Mouse (Mus musculus): ENCODE results near the gene Hacl1.

Gene Hacl1

GRCm38 (mm10) chr14:31640890-31641505, at the start of gene Hacl1, which contains the start of gene Btd:
Hacl1 (minus strand) TSS chr14:31641286.
Btd (plus strand) TSS chr14:31641028.
- peak; percentile 98 for DNase-seq (ENCODE audit: extremely low read depth, insufficient read length, low spot score)

- no peak for DNase-seq (ENCODE audit: extremely low read depth, insufficient read length, low spot score)
Observed at GRCm38 (mm10) chr14:31686231-31686630, 45.1 kb upstream of the Hacl1 start.

GRCm38 (mm10) chr14:31685680-31686079, 44.6 kb upstream of the Hacl1 start:
- no peak for DNase-seq (ENCODE audit: extremely low read depth, insufficient read length, low spot score)

GRCm38 (mm10) chr14:31684343-31685040, 43.4 kb upstream of the Hacl1 start:
- DNase-seq (ENCODE audit: extremely low read depth, insufficient read length, low spot score): no peak

GRCm38 (mm10) chr14:31683610-31684009, 42.5 kb upstream of the Hacl1 start:
- DNase-seq (ENCODE audit: extremely low read depth, insufficient read length, low spot score): no peak

GRCm38 (mm10) chr14:31681931-31682555, 41.0 kb upstream of the Hacl1 start:
- no peak for DNase-seq (ENCODE audit: extremely low read depth, insufficient read length, low spot score)

- no peak for DNase-seq (ENCODE audit: extremely low read depth, insufficient read length, low spot score)
Observed at GRCm38 (mm10) chr14:31681291-31681690, 40.2 kb upstream of the Hacl1 start.

- no peak for DNase-seq (ENCODE audit: extremely low read depth, insufficient read length, low spot score)
Observed at GRCm38 (mm10) chr14:31680656-31681055, 39.6 kb upstream of the Hacl1 start.

- DNase-seq (ENCODE audit: extremely low read depth, insufficient read length, low spot score): peak; percentile 59
Observed at GRCm38 (mm10) chr14:31671635-31672320, 30.7 kb upstream of the Hacl1 start.

GRCm38 (mm10) chr14:31669642-31670490, 28.8 kb upstream of the Hacl1 start:
- peak; percentile 80 for DNase-seq (ENCODE audit: extremely low read depth, insufficient read length, low spot score)

GRCm38 (mm10) chr14:31669161-31669611, 28.1 kb upstream of the Hacl1 start:
- peak; percentile 94 for DNase-seq (ENCODE audit: extremely low read depth, insufficient read length, low spot score)

GRCm38 (mm10) chr14:31668326-31668725, 27.2 kb upstream of the Hacl1 start:
- DNase-seq (ENCODE audit: extremely low read depth, insufficient read length, low spot score): peak; percentile 49

GRCm38 (mm10) chr14:31667741-31668140, 26.7 kb upstream of the Hacl1 start:
- no peak for DNase-seq (ENCODE audit: extremely low read depth, insufficient read length, low spot score)

- DNase-seq (ENCODE audit: extremely low read depth, insufficient read length, low spot score): no peak
Observed at GRCm38 (mm10) chr14:31666931-31667705, 26.0 kb upstream of the Hacl1 start.

GRCm38 (mm10) chr14:31665566-31665940, 24.5 kb upstream of the Hacl1 start:
- DNase-seq (ENCODE audit: extremely low read depth, insufficient read length, low spot score): no peak

- DNase-seq (ENCODE audit: extremely low read depth, insufficient read length, low spot score): no peak
Observed at GRCm38 (mm10) chr14:31664903-31665565, 23.9 kb upstream of the Hacl1 start.

- DNase-seq (ENCODE audit: extremely low read depth, insufficient read length, low spot score): peak; percentile 52
Observed at GRCm38 (mm10) chr14:31664100-31664902, 23.2 kb upstream of the Hacl1 start.
